Mouse (Mus musculus) CD8-positive naive resting alpha-beta T cell, adult 2 months (primary cell): ENCODE results near the gene Jkamp.
"Not testable (repeated sequence)": the region's sequence is repeated elsewhere in the genome, so short reads cannot be mapped to it uniquely, and the experiment has no call there.

ENCODE experiments used
- DNase-seq, 2 experiments: peaks; one replicate each; pipeline ENCODE4 v3.0.0; 2022; ENCODE audit warnings: low read depth in 2 of 2, low spot score in 2 of 2

The Jkamp gene

GRCm38 (mm10) chr12:72085329-72086165, at the start of gene Jkamp, which contains the start of gene L3hypdh:
Gene Jkamp, plus strand, starts transcription at chr12:72085589.
Gene L3hypdh, minus strand, starts transcription at chr12:72085439.
- peak; percentile 98 to 99 for DNase-seq

GRCm38 (mm10) chr12:72036097-72036661, 49.2 kb upstream of the Jkamp start:
- no peak for DNase-seq

GRCm38 (mm10) chr12:72037049-72037448, 48.3 kb upstream of the Jkamp start:
- DNase-seq = no peak

- DNase-seq = no peak
Measured at GRCm38 (mm10) chr12:72038866-72039265, 46.5 kb upstream of the Jkamp start.

- no peak for DNase-seq
Measured at GRCm38 (mm10) chr12:72039501-72039900, 45.9 kb upstream of the Jkamp start.

- no peak for DNase-seq
Measured at GRCm38 (mm10) chr12:72041238-72041637, 44.2 kb upstream of the Jkamp start.

GRCm38 (mm10) chr12:72047513-72047912, 37.9 kb upstream of the Jkamp start:
- DNase-seq = no peak

GRCm38 (mm10) chr12:72050156-72050555, 35.2 kb upstream of the Jkamp start:
- not testable (repeated sequence) for DNase-seq

GRCm38 (mm10) chr12:72050821-72051220, 34.6 kb upstream of the Jkamp start:
- DNase-seq = no peak

- no peak for DNase-seq
Measured at GRCm38 (mm10) chr12:72052571-72052970, 32.8 kb upstream of the Jkamp start.

GRCm38 (mm10) chr12:72053303-72053702, 32.1 kb upstream of the Jkamp start:
- DNase-seq = no peak

GRCm38 (mm10) chr12:72053851-72054250, 31.5 kb upstream of the Jkamp start:
- DNase-seq = no peak

GRCm38 (mm10) chr12:72057780-72058179, 27.6 kb upstream of the Jkamp start:
- no peak for DNase-seq

- DNase-seq = no peak
Measured at GRCm38 (mm10) chr12:72069626-72070326, 15.6 kb upstream of the Jkamp start.

- DNase-seq = peak; percentile 53 to 67
Measured at GRCm38 (mm10) chr12:72070327-72071269, 14.8 kb upstream of the Jkamp start, which contains the start of gene Gpr135. Gene Gpr135, minus strand, starts transcription at chr12:72071125.

- no peak for DNase-seq
Measured at GRCm38 (mm10) chr12:72078248-72078647, 7.1 kb upstream of the Jkamp start.

- no peak for DNase-seq
Measured at GRCm38 (mm10) chr12:72081961-72082360, 3.4 kb upstream of the Jkamp start.

- DNase-seq = no peak
Measured at GRCm38 (mm10) chr12:72082370-72082769, 3.0 kb upstream of the Jkamp start.

GRCm38 (mm10) chr12:72083265-72083664, 2.1 kb upstream of the Jkamp start:
- no peak for DNase-seq

GRCm38 (mm10) chr12:72084261-72085023, 947 bp upstream of the Jkamp start:
- no peak for DNase-seq
